Mouse (Mus musculus) induced T-regulatory cell, adult 2 months (primary cell): ENCODE results near the gene Pdk3.

ENCODE experiments used
- DNase-seq: peaks from one replicate; pipeline ENCODE4 v3.0.0-alpha.2; 2012; ENCODE audit warnings: low read depth

The Pdk3 gene

DNA sequence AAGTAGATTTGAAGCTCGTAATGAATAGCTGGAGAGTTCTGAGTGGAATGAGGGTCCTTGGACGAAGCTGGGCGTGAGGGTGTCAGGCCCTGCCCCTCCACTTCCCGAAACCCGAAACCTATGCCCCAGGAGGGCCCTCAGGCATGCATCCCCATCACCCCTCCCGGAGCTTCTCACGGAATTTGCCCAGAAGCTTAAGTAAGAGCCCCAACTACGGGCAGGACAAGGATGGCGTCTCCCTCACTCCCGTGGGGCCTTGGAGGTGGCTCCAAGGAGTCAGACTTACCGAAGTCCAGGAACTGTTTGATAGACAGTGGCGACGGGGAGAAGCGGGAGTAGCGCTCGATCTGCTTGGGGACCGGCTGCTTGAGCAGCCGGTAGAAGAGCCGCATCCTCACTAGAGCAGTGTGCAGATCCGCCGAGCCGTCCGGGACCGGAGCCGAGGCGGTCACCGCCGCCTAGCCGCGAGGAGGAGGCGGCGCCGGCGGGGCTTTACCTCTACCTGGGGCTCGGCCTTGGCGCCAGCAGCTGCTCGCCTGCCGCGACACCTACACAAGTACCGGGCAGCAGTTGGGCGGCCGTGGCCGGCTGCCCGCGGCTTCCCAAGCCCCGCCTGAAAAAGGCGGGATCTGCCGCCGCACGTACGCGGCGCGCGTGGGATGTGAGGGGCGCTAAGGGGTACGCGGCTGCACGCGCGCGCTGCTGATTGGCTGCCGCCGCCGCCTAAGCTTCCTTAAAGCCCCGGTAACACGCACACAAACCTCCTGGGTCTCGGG is at the start of gene Pdk3:
Pdk3 (minus strand) TSS at position 641 of the 776 bp plus-strand sequence.
- DNase-seq = peak; percentile 82

DNA sequence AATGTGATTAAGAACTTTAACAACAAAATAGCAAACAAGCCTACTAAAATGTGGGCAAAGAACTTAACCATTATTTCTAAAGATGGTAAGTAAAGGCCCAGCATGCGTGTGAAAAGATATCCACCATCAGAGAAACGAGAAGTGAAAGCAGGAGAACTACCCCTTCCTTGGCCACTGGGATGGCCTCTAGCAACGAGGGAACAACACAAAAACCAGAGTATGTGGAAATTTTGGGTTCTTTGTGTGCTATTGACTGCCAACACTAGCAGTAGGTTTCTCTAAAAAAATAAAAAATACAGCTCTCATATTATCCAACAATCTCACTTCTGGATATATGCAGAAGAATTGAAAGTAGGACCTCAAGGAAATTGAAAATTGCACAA is 45.6 kb upstream of the Pdk3 start:
- no peak for DNase-seq

DNA sequence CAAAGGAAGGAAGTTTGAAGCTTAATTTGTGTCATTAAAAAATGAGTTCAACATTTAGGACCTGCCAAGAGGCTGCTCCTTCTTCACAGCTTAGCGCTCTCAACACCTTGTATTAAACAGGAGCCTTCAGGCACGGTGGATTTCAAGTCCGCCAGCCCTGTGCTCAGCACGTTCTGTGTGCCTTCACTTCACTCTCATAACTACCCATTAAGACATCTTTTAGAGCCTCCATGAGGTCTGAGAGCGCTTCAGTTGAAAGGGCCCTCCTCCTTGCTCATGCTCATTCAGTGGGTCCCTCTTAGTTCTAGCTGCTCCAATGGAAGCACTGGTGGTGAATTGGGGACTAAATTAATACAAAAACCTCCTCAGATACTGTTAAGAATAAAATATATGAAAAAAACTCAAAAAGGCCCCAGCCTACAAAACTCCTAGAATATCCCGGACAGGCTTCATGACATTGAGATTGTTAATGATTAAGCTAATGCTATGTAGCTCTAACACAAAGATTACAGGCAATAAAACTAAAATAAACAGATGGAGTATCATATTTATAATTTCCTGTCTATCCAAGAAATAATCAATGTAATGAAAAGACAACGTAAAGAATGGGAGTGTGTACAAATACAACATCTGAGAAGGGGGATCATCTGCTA is 45.1 kb upstream of the Pdk3 start:
- DNase-seq = no peak

- no peak for DNase-seq
Measured at GRCm38 (mm10) chrX:93863393-93863792, 31.4 kb upstream of the Pdk3 start.

GRCm38 (mm10) chrX:93862525-93863086 is 30.6 kb upstream of the Pdk3 start:
- DNase-seq = no peak

GRCm38 (mm10) chrX:93857756-93858155 is 25.8 kb upstream of the Pdk3 start:
- DNase-seq = no peak

- DNase-seq = no peak
Measured at GRCm38 (mm10) chrX:93832337-93832884, 410 bp upstream of the Pdk3 start.

- no peak for DNase-seq
Measured at GRCm38 (mm10) chrX:93825787-93826186, 6.2 kb downstream of the Pdk3 start.

DNA sequence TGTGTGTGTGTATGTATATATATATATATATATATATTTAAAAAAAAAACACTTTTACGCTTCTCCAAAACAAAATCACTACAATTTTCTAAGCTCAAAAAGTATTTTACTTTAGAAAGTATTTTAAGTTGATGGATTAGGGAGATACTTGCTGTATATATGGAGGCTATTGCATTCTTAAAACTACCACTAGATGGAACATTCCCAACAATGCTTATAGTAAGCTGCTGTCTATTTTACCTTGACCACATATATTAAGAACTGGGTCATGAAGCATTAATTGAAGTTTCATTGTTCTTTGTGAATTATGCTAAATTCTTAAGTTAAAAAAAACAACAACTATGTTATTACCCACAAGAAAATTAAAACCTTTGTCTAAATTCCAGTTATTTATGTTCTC is 24.0 kb downstream of the Pdk3 start:
- DNase-seq = peak; percentile 7

DNA sequence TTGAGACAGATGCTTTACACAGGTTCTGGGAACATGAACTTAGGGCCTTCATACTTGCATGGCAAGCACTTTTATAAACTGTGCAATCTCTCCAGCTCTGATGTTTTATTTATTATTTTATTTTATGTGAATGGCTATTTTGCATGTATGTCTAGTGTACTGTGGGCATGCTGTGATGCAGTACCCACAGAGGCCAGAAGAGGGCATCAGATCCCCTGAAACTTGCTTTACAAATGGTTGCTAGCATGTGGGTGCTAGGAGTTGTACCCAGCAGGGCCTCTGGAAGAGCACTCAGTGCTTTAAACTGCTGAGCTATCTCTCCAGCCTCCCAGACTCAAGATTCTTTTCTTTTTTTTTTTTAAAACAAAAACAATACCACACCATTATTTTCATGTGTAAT is 38.8 kb downstream of the Pdk3 start:
- DNase-seq = peak; percentile 67

DNA sequence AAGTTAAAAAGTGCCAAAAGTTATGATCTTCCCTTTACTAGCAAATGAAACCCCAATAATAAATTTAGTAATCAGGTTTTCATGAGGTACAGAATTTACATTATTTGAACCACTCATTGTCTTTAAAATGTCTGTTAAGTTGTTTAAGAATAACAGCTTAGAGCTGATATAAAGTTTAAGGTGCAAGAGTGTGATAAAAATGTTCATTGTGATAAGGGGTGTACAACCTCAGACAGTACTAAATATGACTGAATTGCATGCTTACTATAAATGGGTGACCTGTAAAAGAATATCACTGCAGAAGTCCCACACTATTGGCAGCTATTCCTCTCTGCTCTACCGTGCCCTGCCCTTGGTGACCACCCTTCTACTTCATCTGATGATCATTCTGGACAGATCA is 42.4 kb downstream of the Pdk3 start:
- no peak for DNase-seq

- DNase-seq = no peak
Measured at GRCm38 (mm10) chrX:93760770-93761169, 71.2 kb downstream of the Pdk3 start.

GRCm38 (mm10) chrX:93756867-93757455 is 75.0 kb downstream of the Pdk3 start:
- no peak for DNase-seq

DNA sequence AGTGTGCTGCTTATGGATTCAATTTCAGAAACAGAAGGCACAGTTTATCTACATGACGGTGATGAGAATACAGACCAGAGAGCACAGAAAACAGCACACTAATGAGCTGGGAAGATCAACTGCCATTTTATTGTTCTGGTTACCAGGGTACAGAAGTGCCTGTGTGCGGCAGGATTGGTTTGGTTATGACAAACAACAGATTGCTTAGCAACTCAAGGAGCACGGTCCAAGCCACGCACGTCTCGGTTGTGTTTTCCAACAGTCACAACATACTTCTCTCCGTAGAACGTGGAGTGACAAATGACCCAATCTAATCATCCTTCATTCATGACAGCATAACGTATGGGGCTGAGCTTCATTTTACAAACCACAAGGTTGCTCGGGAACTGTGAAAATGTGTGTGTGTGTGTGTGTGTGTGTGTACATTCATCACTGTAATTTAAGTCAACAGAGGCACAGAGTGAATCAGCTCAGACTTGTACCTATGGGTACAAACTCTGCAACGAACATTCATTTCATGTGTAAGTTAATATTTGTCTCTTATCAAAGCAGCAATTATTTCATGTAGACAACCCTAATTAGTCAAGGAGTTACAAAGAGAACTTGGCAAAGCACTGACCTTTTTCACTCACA is 76.7 kb downstream of the Pdk3 start:
- no peak for DNase-seq

GRCm38 (mm10) chrX:93750566-93750965 is 81.4 kb downstream of the Pdk3 start:
- DNase-seq = no peak

GRCm38 (mm10) chrX:93749165-93749564 is 82.8 kb downstream of the Pdk3 start:
- no peak for DNase-seq

GRCm38 (mm10) chrX:93732975-93733748 is 98.8 kb downstream of the Pdk3 start:
- DNase-seq = no peak

DNA sequence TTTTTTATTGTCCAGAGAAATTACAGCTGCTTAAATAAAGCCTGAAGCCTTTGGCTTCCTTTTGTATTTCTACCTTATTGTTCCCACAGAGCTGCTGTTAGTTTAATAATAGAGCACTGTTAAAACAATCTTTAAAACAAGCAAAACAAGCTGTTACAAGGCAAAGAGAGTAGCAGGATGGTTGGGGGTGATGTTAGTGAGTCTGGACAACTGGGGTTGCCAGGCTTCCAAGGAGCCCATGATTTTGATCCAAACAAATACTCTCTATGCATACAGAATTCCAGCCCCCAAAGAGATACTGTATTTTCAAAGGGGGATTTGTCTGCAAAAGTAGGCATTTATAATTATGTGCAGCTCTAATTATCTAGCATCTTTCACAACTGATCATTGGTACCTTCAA is 99.6 kb downstream of the Pdk3 start:
- no peak for DNase-seq

GRCm38 (mm10) chrX:93730854-93731253 is 101.1 kb downstream of the Pdk3 start:
- no peak for DNase-seq

DNA sequence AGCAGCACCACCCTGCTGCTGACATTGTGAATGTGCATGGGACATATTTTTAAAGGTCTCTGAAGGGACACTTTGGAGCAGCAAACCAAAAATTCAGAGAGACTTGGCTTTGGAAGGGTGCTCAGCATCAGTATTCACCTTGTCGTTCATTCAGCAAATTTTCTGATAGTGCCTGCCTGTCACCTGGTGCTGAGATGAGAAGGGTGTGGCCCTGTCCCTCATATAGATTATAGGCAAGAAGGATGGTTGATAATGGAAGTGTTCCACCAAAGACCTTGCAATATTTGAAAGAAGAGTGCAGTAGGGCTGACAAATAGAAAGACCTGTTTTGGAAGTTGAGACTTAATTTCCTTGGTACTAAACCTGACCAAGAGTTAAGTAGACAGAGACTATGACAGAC is 102.5 kb downstream of the Pdk3 start:
- DNase-seq = no peak
